In the genomic region with DNA sequence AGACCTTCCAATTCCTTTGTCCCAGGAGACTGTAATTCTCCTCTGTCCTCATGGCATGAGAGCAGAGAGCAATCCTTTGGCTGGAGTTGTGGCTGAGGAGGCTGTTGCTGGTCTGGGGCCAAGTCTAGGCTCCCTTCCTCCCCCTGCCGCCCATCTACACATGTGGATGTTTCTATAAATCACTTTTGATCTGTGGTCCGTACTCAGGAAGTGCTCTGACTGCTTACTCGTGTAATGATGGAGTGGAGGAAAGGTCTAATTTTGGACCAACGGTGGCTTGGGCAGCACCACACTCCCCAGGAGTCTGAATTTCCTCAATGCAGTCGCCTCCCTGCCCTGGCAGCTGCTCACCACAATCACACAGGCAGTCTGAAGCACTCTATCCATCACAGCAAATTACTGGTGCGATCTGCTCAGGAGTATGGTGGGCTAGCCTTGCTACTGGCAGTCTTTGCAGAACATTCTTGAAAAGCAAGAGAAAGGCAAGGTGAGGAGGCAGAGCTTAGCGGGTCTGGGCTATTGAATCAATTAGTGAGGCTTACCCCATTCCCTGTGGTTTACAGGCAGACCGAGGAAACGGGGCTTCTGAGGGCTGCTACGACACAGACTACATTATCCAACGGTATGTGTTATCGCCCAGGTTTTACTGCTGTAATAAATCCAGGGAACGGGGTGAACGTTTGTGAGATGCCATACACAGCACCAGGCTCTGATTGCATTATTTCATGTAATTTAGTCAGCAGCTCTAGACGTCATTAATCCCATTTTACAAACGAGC, we compare ENCODE assay signal across 9 mouse cellular contexts.
DNase-seq lines count a peak whose midpoint lies in the region; ATAC-seq and TF ChIP-seq lines count a peak whose summit lies in the region.
"Had no signal": no experiment of that assay in that cellular context is flagged by ENCODE, and none has a peak within 500 bp of the region (broad histone marks: within the 10 kb centered on the region; RNA-seq: fewer than 3 reads in every experiment).

No protein-coding gene starts in this region.

- no peak overlapping the region for H3K9ac ChIP-seq in forebrain, postnatal 0 days
- no peak overlapping the region for H3K9ac ChIP-seq in forebrain, embryonic 13.5 days
- H3K9ac ChIP-seq in embryonic facial prominence, embryonic 13.5 days: no peak overlapping the region
- H3K9ac ChIP-seq: heart, embryonic 13.5 days had no signal

- no peaks in the 10 kb centered on the region for H3K36me3 ChIP-seq in forebrain, postnatal 0 days (ENCODE audit: insufficient read depth)
- no peaks in the 10 kb centered on the region for H3K36me3 ChIP-seq in forebrain, embryonic 13.5 days (ENCODE audit: poor library complexity, severe bottlenecking)
- H3K36me3 ChIP-seq in embryonic facial prominence, embryonic 13.5 days: no peaks in the 10 kb centered on the region
- H3K36me3 ChIP-seq: heart, embryonic 13.5 days had no signal

- intact Hi-C loops in left cerebral cortex, postnatal 4 days (cut with DNase I): loop anchor here (10.0 kb wide), 1 partner anchor 864 kb away; no protein-coding TSS in a partner anchor
- intact Hi-C loops in left cerebral cortex, postnatal 36 days (cut with DNase I): loop anchor here (10.0 kb wide), 1 partner anchor 794 kb away; no protein-coding TSS in a partner anchor

- no peaks in the 10 kb centered on the region for H3K9me3 ChIP-seq in forebrain, postnatal 0 days (ENCODE audit: low read length)
- no peaks in the 10 kb centered on the region for H3K9me3 ChIP-seq in forebrain, embryonic 13.5 days (replicated peaks)
- no peaks in the 10 kb centered on the region for H3K9me3 ChIP-seq in embryonic facial prominence, embryonic 13.5 days
- H3K9me3 ChIP-seq: heart, embryonic 13.5 days had no signal

- TF ChIP-seq CTCF in forebrain, postnatal 0 days (IDR thresholded peaks at IDR 0.05; ENCODE audit: low read depth): no peak

- H3K4me2 ChIP-seq in forebrain, postnatal 0 days (ENCODE audit: low read depth): no peak overlapping the region
- H3K4me2 ChIP-seq in forebrain, embryonic 13.5 days: no peak overlapping the region
- H3K4me2 ChIP-seq in embryonic facial prominence, embryonic 13.5 days: no peak overlapping the region
- H3K4me2 ChIP-seq: heart, embryonic 13.5 days had no signal

- ATAC-seq in forebrain, postnatal 0 days: 0 out of 2 replicates have a peak, but pooled peaks have one; percentile 12
- no peak for ATAC-seq in forebrain, embryonic 13.5 days
- 0 out of 2 replicates have a peak, but pooled peaks have one; percentile 6 for ATAC-seq in embryonic facial prominence, embryonic 13.5 days (ENCODE audit: insufficient number of reproducible peaks, insufficient read depth, low FRiP score, low TSS enrichment, low read depth)

- no peak overlapping the region for H3K27ac ChIP-seq in forebrain, postnatal 0 days (ENCODE audit: low read depth, low read length)
- no peak overlapping the region for H3K27ac ChIP-seq in forebrain, embryonic 13.5 days
- H3K27ac ChIP-seq in embryonic facial prominence, embryonic 13.5 days: no peak overlapping the region
- H3K27ac ChIP-seq: heart, embryonic 13.5 days had no signal

- no peak for DNase-seq in forebrain, postnatal 0 days
- peak; percentile 41 for DNase-seq in left cerebral cortex, postnatal 4 days
- DNase-seq in left cerebral cortex, postnatal 36 days (ENCODE audit: low spot score in 2 of 2): no peak
- peak; percentile 11 to 26 for DNase-seq in lung, postnatal 4 days
- no peak for DNase-seq in right cerebral cortex, postnatal 14 days
- no peak for DNase-seq in B cell, adult 2 months

- no peaks in the 10 kb centered on the region for H3K27me3 ChIP-seq in forebrain, postnatal 0 days (ENCODE audit: insufficient read depth, low read length)
- H3K27me3 ChIP-seq in forebrain, embryonic 13.5 days: peaks cover 5% of the 10 kb centered on the region; the same call in 1 of the 2 replicates
- H3K27me3 ChIP-seq in embryonic facial prominence, embryonic 13.5 days: peaks cover 3% of the 10 kb centered on the region; the same call in 1 of the 2 replicates
- H3K27me3 ChIP-seq: heart, embryonic 13.5 days had no signal

- no peaks in the 10 kb centered on the region for H3K4me1 ChIP-seq in forebrain, postnatal 0 days (ENCODE audit: insufficient read depth)
- H3K4me1 ChIP-seq in forebrain, embryonic 13.5 days: peaks cover 5% of the 10 kb centered on the region; the same call in 1 of the 2 replicates
- peaks cover 15% of the 10 kb centered on the region for H3K4me1 ChIP-seq in embryonic facial prominence, embryonic 13.5 days

- H3K4me3 ChIP-seq in forebrain, postnatal 0 days (ENCODE audit: low read depth, low read length): no peak overlapping the region
- no peak overlapping the region for H3K4me3 ChIP-seq in forebrain, embryonic 13.5 days
- no peak overlapping the region for H3K4me3 ChIP-seq in embryonic facial prominence, embryonic 13.5 days
- H3K4me3 ChIP-seq: heart, embryonic 13.5 days had no signal

- 54% methylated on average over 16 of the region's 16 CpGs for WGBS in forebrain, postnatal 0 days
- WGBS in forebrain, embryonic 13.5 days: 65% methylated on average over 16 of the region's 16 CpGs
- 43% methylated on average over 16 of the region's 16 CpGs for WGBS in embryonic facial prominence, embryonic 13.5 days

Comparison
In these comparisons a context has a peak if more than half of its experiments do, and no peak if none do; other contexts are left out.
1. DNase-seq: peak in left cerebral cortex, postnatal 4 days (single experiment) and lung, postnatal 4 days (2 of 2); none in forebrain, postnatal 0 days (single experiment), left cerebral cortex, postnatal 36 days (0 of 2), right cerebral cortex, postnatal 14 days (single experiment) and B cell, adult 2 months (0 of 2).